Mouse (Mus musculus) C2C12 (cell line): ENCODE results near the gene Dab2ip.

Experiments
- CTCF ChIP-seq: IDR thresholded peaks from one replicate; pipeline ENCODE4 v1.5.1; 2011; ENCODE audit not compliant: control insufficient read depth, insufficient read depth, insufficient read length
- MAX ChIP-seq: IDR thresholded peaks from one replicate; pipeline ENCODE4 v1.6.1; 2011; ENCODE audit warnings: mild to moderate bottlenecking, control low read depth
- USF1 ChIP-seq: IDR thresholded peaks from one replicate; pipeline ENCODE4 v1.6.1; 2011; ENCODE audit warnings: low read depth, mild to moderate bottlenecking, control low read depth, moderate library complexity

DNA sequence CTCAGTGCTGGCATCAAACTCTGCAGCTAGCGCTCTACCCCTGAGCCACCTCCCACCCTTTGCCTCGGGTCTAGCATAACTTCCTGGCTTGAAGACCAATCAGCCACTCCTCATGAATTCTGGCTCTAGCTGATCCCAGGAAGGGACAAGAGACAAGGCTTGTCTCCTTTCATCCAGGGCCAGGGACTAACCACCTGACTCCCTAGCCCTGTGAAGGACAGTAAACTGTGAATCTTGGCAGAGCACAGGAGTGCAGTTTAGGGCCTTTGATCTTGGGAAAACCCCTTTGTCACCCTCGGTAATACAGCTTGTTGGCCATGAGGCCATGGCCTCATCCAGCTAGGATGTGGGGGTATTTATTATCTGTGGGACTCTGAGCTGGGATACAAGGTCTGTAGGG is 100.2 kb downstream of the Dab2ip start:
- TF ChIP-seq CTCF (no peak), USF1 (no peak), MAX (no peak)
